Mouse (Mus musculus) lung, adult 2 months (tissue): ENCODE data around the gene Por. TPM values are rescaled to one million over a fixed set of nuclear protein-coding genes. Genes with fewer than 3 reads are reported as not detected.

Experiments
- DNase-seq: peaks from one replicate; pipeline ENCODE4 v3.0.0; 2022
- H3K4me1 ChIP-seq: fragments of 200-500 bp; 2 replicates; pipeline ENCODE4 v1.6.1; 2011; ENCODE audit warnings: low read length; ENCODE audit not compliant: control insufficient read depth, insufficient read depth
- H3K4me3 ChIP-seq: fragments of 200-500 bp; replicated peaks from 2 replicates; pipeline ENCODE3; 2011; ENCODE audit warnings: low read depth, mild to moderate bottlenecking, control low read depth, low read length; ENCODE audit errors: extremely low read depth
- CTCF ChIP-seq: fragments of 200-500 bp; IDR thresholded peaks from 2 replicates; pipeline ENCODE4 v1.5.1; 2011; ENCODE audit warnings: mild to moderate bottlenecking, low read length, control low read depth; ENCODE audit not compliant: insufficient read depth
- POLR2A ChIP-seq: fragments of 200-500 bp; IDR thresholded peaks from 2 replicates; pipeline ENCODE4 v1.6.1; 2011; ENCODE audit warnings: low read depth, mild to moderate bottlenecking, control low read depth, low read length, borderline replicate concordance; ENCODE audit errors: extremely low read depth
- WGBS: fragments of 180-500 bp; shearing (Covaris S2); methylation state at CpG from one replicate; pipeline ENCODE4 v1.1.7; 2018; 5-methylcytosine and 5-hydroxymethylcytosine counted together
- polyA plus RNA-seq: library from polyadenylated mRNA; depleted of rRNA; stranded (reverse); fragments of >200 nt; gene quantifications from 2 replicates; pipeline ENCODE4 v1.2.3, GENCODE M21; 2012

Por gene
- polyA plus RNA-seq, 1 experiment, result 487 TPM

- Histone ChIP-seq H3K4me1 (peaks cover 19% of the 10 kb centered on the region), H3K4me3 (peak overlapping the region; percentile 16)
- DNase-seq, result no peak
- 24% methylated on average over 4 of the region's 4 CpGs for WGBS
- TF ChIP-seq POLR2A (0 out of 2 replicates have a peak, but pooled peaks have one; percentile 10), CTCF (no peak)
Measured at GRCm38 (mm10) chr5:135691266-135691665, 21.4 kb downstream of the Por start.

DNA sequence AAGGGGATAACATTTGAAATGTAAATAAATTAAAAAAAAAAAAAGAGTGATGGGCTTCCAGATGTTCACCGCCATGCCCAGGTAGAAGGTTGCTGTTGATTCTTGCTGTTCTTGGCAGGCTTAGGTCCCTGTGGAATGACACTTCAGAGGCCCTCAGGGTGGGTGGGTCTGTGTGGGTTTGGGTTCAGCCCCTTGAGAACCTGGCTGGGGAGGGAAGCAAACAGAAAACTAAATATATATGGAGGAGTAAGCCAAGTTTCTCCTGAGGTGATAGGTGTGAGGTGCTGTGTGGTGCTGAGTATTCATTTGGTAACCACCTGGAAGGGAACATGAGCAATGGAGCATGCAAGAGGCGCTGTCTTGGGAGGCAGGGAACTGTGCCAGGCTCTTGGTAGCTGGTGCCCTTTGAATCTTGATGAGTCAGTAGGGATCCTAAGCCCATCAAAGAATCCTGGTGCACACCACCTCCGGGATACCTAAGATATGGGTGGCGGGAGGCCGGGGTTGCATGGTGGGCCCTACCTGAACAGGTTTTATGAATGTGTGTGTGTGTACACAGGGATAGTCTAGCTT lies 23.5 kb downstream of the Por start:
- Histone ChIP-seq H3K4me3 (no peak overlapping the region), H3K4me1 (peaks cover 24% of the 10 kb centered on the region)
- no peak for DNase-seq
- TF ChIP-seq CTCF (no peak), POLR2A (no peak)
- 79% methylated on average over 5 of the region's 5 CpGs for WGBS

DNA sequence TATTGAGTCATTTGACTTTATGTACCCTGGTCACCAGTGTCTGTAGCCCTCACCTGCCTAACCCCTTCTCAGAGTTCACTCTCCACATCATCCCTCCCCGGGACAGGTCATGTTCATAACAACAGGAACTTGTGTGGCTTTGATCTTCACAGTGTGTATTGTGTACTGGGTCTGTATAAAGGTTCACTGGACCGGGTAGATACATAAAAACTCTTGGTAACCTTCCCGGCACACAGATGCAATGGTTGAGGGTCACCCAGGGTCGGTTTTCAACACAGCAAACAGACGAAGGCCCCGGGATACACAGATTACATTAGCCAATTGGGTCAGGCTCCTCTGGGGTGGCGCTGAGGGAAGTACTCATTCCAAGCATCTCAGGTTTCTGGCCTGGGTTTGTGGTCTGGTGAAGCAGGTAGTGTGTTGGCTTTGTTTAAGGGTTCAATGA lies 25.5 kb downstream of the Por start:
- 31% methylated on average over 7 of the region's 7 CpGs for whole genome bisulfite sequencing
- Histone ChIP-seq H3K4me1 (peaks cover 29% of the 10 kb centered on the region), H3K4me3 (no peak overlapping the region)
- no peak for DNase-seq
- TF ChIP-seq CTCF (no peak), POLR2A (no peak)

DNA sequence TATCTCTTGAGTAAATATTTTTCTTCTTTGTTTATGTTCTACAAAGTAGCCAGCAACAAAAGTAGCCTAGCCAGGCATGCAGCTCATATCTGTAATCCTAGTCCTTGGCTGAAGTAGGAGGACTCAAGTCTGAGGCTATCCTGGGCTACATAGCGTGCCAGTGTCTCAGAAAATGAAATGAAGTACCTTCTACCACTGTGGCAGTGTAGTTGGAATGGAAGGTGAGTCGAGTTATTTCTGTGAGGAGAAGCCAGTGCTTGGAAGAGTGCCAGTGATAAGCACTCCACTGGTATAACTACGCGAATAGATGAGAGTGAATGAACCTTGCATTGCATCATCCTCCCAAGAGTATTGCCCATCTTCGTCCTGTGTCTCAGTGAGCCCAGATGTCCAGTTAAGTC lies 27.9 kb downstream of the Por start:
- TF ChIP-seq CTCF, result no peak
- no peak for TF ChIP-seq POLR2A
- WGBS, result 22% methylated on average over 5 of the region's 5 CpGs
- peak; percentile 56 for DNase-seq
- Histone ChIP-seq H3K4me1 (peaks cover 30% of the 10 kb centered on the region), H3K4me3 (no peak overlapping the region)

- TF ChIP-seq POLR2A (no peak), CTCF (no peak)
- WGBS, result 96% methylated on average over 4 of the region's 4 CpGs
- no peak for DNase-seq
- H3K4me1 ChIP-seq, result peaks cover 30% of the 10 kb centered on the region
- no peak overlapping the region for H3K4me3 ChIP-seq
Measured at GRCm38 (mm10) chr5:135701601-135702000, 31.8 kb downstream of the Por start.

DNA sequence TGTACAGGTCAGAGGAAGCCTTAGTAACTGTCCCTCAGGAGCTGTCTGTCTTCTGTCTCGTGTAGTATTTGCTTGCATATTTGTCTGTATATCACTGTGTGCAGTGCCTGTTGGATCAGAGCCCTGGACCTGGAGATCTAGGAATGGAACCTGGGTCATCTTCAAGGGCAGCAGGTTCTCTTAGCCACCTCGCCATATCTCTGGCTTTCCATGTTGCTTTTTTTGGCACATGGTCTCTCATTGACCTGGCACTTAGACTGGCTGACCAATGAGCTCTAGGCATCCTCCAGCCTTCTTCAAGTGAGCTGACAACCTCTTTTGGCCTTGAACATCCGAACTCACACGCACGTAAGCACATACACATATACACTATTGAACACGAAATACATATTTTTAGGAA lies 32.4 kb downstream of the Por start:
- DNase-seq, result no peak
- 53% methylated on average over 6 of the region's 6 CpGs for WGBS

GRCm38 (mm10) chr5:135702682-135703192 lies 32.9 kb downstream of the Por start:
- TF ChIP-seq POLR2A, result no peak
- TF ChIP-seq CTCF, result peak; percentile 47; the same call in 1 of the 2 replicates
- Histone ChIP-seq H3K4me3 (no peak overlapping the region), H3K4me1 (peaks cover 27% of the 10 kb centered on the region)
- 17% methylated on average over 15 of the region's 15 CpGs for WGBS
- DNase-seq, result no peak

More for the DNA sequence above, 32.4 kb downstream of the Por start:
- Histone ChIP-seq H3K4me1 (peaks cover 28% of the 10 kb centered on the region), H3K4me3 (no peak overlapping the region)
- TF ChIP-seq CTCF (no peak), POLR2A (no peak)

DNA sequence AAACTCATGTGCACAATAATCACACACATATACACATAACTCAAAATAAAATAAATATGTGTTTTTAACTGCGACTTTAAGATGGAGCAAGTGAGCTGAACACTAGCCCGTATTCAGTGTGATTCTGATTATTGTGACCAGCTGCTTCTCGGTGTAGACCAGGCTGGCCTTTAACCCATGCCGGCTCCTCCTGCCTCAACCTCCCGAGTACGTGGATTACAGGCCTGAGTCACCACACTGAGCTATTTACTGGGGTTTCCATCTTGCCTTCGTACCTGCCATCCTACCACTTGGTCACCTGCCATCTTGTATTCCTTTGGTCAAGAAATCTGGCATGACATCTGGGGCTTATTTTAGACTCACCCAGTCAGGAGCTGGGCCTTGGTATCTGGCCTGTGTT lies 33.6 kb downstream of the Por start:
- DNase-seq, result no peak
- H3K4me3 ChIP-seq, result no peak overlapping the region
- peaks cover 29% of the 10 kb centered on the region for H3K4me1 ChIP-seq
- WGBS, result 92% methylated on average over 7 of the region's 7 CpGs
- TF ChIP-seq POLR2A, result no peak
- TF ChIP-seq CTCF, result no peak

GRCm38 (mm10) chr5:135705383-135705782 lies 35.5 kb downstream of the Por start:
- TF ChIP-seq CTCF, result no peak
- TF ChIP-seq POLR2A, result no peak
- 80% methylated on average over 4 of the region's 4 CpGs for WGBS
- Histone ChIP-seq H3K4me3 (no peak overlapping the region), H3K4me1 (peaks cover 23% of the 10 kb centered on the region)
- DNase-seq, result no peak

DNA sequence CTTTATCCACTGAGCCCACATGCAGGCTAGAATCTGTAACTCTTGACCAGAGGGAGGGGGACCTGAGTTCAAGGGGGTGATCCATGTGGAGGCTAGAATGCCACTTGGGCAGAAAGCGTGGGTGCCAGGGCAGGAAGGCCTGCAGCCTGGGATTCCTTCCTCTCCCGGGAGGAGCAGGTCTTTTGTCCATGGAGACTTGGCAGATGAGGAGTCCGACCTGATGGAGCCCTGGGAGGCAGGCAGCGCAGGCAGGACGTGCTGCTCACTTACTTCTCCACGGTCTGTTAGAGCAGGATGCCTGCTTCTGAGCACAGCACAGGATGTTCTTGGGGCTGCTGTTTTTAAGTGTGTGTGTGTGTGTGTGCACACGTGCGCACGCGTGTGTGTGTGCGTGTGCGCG lies 37.2 kb downstream of the Por start:
- Histone ChIP-seq H3K4me3 (no peak overlapping the region), H3K4me1 (peaks cover 20% of the 10 kb centered on the region)
- TF ChIP-seq CTCF (no peak), POLR2A (no peak)
- 84% methylated on average over 13 of the region's 13 CpGs for WGBS
- DNase-seq, result no peak
